Mouse (Mus musculus) effector memory CD4-positive, alpha-beta T cell, adult 7 months (primary cell): ENCODE results near the gene Olfr1153. TPM values are rescaled to one million over a fixed set of nuclear protein-coding genes. Genes with fewer than 3 reads are reported as not detected.

Source experiments
- polyA plus RNA-seq: library from polyadenylated mRNA; unstranded; fragments of 100-300 nt; shearing (Covaris generic); gene quantifications from one replicate; pipeline ENCODE4 v1.2.1, GENCODE M21; 2017

The Olfr1153 gene
- polyA plus RNA-seq = not detected

DNA sequence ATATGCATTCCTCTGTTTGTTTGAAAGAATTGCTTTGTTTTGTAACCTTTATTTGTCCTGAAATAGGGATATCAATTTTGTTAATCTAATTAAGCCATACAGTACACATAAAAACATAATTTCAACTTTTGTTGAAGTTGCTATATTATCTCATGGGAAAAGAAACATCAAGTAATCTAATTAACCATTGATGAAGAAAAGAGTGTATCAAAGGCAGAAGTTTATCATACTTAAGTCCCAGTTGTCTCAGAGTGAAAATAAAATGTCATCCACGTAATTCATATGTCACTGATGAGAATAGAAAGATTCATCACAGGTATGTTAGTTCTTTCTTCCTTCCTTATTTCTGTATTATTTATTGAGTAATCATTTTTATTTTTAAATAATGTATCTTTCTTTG lies at the start of gene Olfr1153:
Olfr1153 (plus strand) TSS at position 301 of the 400 bp plus-strand sequence.

DNA sequence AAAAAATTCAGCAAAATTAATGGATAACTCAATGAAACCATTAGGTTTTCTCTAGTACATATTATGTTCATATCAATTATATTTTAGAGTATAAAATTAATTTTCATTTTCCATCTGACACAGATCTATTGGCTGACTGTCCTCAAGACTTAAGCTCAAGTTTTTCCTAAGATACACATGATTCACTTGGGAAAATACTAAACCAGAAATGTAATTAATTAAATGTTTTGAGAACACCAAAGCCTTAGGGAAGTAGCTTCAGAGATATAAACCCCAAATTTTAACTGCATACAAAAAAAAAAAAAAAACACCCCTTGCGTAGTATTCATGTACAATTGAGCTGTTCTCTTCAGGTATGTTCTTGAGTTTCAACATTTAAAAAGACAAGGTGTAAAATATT lies 39.2 kb upstream of the Olfr1153 start, which contains the start of gene Olfr1151:
Olfr1151 (plus strand) TSS at position 301 of the 400 bp plus-strand sequence.

DNA sequence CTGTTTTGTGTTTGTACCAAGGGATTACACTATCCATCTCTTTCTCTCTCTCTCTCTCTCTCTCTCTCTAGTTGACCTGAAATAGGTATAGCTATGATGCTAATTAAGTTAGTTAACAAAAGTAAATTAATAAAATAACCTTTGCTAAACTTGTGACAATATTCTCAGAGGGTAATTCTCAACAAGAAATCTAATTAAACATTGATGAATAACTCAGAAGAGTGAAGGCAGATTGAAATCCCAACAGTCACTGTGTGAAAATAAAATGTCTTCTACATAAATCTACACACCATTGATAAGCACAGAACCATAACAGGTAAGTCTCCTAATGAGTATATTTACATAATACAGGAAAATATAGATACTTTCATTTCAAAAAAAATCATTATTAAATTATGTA lies 28.6 kb upstream of the Olfr1153 start, which contains the start of gene Olfr1152:
Olfr1152 (plus strand) TSS at position 301 of the 400 bp plus-strand sequence.

DNA sequence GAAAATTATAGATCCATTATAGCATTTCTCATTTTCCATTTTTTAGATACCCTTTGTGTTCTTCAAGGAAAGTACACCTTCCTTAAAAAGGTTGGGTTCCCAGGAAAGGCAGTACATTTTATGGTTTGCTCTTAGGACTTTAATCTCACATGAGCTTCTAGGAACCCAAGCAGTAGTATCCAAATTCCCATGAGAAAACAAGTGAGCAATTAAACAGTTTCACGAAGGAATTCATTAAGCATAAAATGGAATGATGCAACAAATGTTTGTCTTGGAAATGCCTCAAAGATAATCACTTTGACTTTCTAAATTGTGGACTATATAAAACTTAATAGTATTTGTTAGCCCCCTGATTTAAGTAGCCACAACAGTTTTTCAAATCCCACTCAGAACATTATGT lies 10.3 kb downstream of the Olfr1153 start, which contains the start of gene Olfr1154:
Olfr1154 (minus strand) TSS at position 101 of the 400 bp plus-strand sequence.

DNA sequence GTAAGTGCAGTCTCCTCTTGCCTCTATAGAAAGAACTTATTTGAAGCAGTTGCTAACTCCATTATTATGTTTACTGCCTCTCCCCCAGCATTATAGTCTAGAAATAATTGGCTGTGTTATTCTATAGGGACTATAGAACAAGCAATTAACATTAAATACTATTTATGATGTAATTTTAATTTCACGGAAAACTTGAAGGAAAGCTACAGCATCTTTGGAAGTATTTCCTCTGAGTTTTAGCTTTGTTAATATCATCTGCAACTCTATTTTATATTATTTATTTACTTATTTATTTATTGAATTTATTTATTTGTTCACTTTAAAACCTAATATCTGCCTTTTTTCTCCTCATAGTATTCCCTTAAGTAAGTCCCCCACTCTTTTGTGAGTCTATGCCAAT lies 50.3 kb downstream of the Olfr1153 start, which contains the start of gene Olfr1155:
Olfr1155 (minus strand) TSS at position 101 of the 400 bp plus-strand sequence.

Other genes with a start within 250 kb of the Olfr1153 start
- not detected for gene Olfr1133, start 247.6 kb upstream of the Olfr1153 start, polyA plus RNA-seq
- not detected for gene Olfr1134, start 236.5 kb upstream of the Olfr1153 start, polyA plus RNA-seq
- gene Olfr1135, start 221.3 kb upstream of the Olfr1153 start, polyA plus RNA-seq = not detected
- not detected for gene Olfr1136, start 201.0 kb upstream of the Olfr1153 start, polyA plus RNA-seq
- not detected for gene Olfr1137, start 181.8 kb upstream of the Olfr1153 start, polyA plus RNA-seq
- gene Olfr1138, start 155.0 kb upstream of the Olfr1153 start, polyA plus RNA-seq = 0.41 TPM
- not detected for gene Olfr1140, start 151.2 kb upstream of the Olfr1153 start, polyA plus RNA-seq
- gene Olfr1141, start 141.0 kb upstream of the Olfr1153 start, polyA plus RNA-seq = not detected
- not detected for gene Olfr152, start 115.5 kb upstream of the Olfr1153 start, polyA plus RNA-seq
- gene Olfr1143, start 94.4 kb upstream of the Olfr1153 start, polyA plus RNA-seq = not detected
- gene Olfr1145, start 85.1 kb upstream of the Olfr1153 start, polyA plus RNA-seq = not detected
- 0.28 TPM for gene Olfr1148, start 64.4 kb upstream of the Olfr1153 start, polyA plus RNA-seq
- not detected for gene Olfr1150-ps1, start 51.0 kb upstream of the Olfr1153 start, polyA plus RNA-seq
- gene Olfr1151, start 39.1 kb upstream of the Olfr1153 start, polyA plus RNA-seq = not detected
- gene Olfr1152, start 28.5 kb upstream of the Olfr1153 start, polyA plus RNA-seq = 0.09 TPM
- not detected for gene Olfr1154, start 10.2 kb downstream of the Olfr1153 start, polyA plus RNA-seq
- not detected for gene Olfr1155, start 50.2 kb downstream of the Olfr1153 start, polyA plus RNA-seq
- 0.20 TPM for gene Olfr1156, start 58.1 kb downstream of the Olfr1153 start, polyA plus RNA-seq
- not detected for gene Olfr1157, start 73.3 kb downstream of the Olfr1153 start, polyA plus RNA-seq
- not detected for gene Olfr74, start 79.7 kb downstream of the Olfr1153 start, polyA plus RNA-seq
- not detected for gene Olfr1158, start 95.2 kb downstream of the Olfr1153 start, polyA plus RNA-seq
- 0.16 TPM for gene Olfr1160, start 113.3 kb downstream of the Olfr1153 start, polyA plus RNA-seq
- not detected for gene Olfr1161, start 127.8 kb downstream of the Olfr1153 start, polyA plus RNA-seq
- gene Olfr73, start 142.7 kb downstream of the Olfr1153 start, polyA plus RNA-seq = not detected
- gene Olfr1162, start 156.2 kb downstream of the Olfr1153 start, polyA plus RNA-seq = 0.10 TPM
- not detected for gene Olfr1163, start 176.9 kb downstream of the Olfr1153 start, polyA plus RNA-seq
- gene Olfr1164, start 199.0 kb downstream of the Olfr1153 start, polyA plus RNA-seq = not detected
- gene Olfr1166, start 233.3 kb downstream of the Olfr1153 start, polyA plus RNA-seq = not detected